Mouse (Mus musculus): ENCODE data around the gene Rnasel. TPM values are rescaled to one million over a fixed set of nuclear protein-coding genes. Genes with fewer than 3 reads are reported as not detected.
A peak's percentile ranks its signal among the peaks of the same experiment; 100 is the strongest.
"Not testable (repeated sequence)": the region's sequence is repeated elsewhere in the genome, so short reads cannot be mapped to it uniquely, and the experiment has no call there.

The Rnasel gene
- total RNA-seq, 2 experiments from 2014 or later, result 5.8 to 6.7 TPM

- DNase-seq (ENCODE audit: low spot score in 2 of 2), result no peak
These were observed 18.1 kb downstream of the Rnasel start for GRCm38 (mm10) chr1:153767281-153767680.

- no peak for DNase-seq (ENCODE audit: low spot score in 2 of 2)
These were observed 19.2 kb downstream of the Rnasel start for GRCm38 (mm10) chr1:153768465-153768864.

GRCm38 (mm10) chr1:153769571-153769970, 20.3 kb downstream of the Rnasel start:
- not testable (repeated sequence) for DNase-seq (ENCODE audit: low spot score in 2 of 2)

DNA sequence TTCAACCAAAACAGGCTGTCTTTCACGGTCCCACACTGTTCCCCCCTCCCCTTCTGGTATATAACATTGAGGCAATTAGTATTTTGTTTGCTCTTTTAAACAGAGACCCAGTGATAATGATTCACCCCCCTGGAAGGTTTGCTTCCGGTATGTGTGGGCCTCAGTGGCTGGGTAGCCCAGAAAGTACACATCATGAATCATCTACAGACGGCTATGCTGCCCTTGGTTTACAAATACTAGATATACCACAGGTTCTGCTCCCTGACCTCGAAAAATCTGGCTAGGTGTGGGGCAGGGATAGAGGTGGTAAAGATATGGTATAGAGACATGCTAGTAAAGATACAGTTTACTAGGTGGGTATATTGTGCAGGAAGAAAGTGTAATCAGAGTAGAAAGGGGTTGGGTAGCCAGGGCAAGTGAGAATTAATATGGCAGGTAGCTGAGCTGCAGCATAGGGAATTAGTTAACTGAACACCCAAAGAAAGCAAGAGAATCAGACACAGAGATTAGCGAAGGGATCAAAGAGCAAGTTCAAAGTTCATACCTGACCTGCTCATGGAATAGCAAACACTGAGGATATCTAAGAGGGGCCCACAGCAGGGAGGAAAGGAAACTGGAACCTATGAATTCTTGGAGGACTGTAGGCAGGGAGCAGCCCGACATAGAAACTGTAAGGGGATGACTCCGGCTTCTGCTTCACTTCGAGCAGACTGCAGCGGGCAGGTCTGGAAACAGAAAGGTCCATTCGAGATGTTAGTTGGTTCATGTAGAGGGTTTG, 21.0 kb downstream of the Rnasel start:
- DNase-seq (ENCODE audit: low spot score in 2 of 2), result no peak

DNA sequence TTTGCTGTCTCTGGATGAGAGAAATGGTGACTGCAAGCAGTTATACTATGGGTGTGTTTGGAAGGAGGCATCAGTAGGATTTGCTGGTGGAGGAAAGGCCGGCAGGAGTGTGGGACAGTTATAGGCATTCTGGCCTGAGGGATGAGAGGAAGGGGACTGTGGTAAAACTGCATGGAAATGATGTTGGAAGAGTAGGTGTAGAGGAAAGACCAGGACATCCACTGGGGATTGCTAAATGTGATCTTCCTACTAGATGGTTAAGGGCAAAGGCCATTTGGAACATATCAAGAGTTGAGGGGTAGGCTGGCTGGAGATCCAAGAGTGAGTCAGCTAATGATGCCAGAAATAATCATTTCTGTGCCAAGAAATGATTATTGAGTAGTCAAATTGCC, 21.5 kb downstream of the Rnasel start:
- DNase-seq (ENCODE audit: low spot score in 2 of 2), result no peak

- no peak for DNase-seq (ENCODE audit: low spot score in 2 of 2)
These were observed 25.9 kb downstream of the Rnasel start for GRCm38 (mm10) chr1:153775174-153775573.

GRCm38 (mm10) chr1:153776257-153776656, 27.0 kb downstream of the Rnasel start:
- DNase-seq (ENCODE audit: low spot score in 2 of 2), result peak; percentile 19 to 62

DNA sequence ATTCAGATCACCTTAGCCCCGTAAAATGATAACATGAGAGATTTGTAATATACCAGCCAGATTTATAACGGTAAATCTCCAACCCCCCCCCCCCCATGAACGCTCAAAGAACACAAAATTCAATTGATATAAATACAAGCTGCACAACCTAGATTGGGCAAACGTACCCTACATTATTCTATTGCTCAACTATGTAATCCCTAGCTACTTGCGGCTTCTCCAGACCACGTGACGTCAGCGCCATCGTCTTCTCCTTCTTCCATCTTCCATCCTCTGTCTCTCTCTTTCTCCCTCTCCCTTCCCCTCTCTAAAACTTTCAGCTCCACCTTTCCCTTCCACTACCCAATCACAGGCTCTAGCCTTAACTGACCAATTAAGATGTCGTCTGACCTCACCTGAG, 29.0 kb downstream of the Rnasel start:
- DNase-seq (ENCODE audit: low spot score in 2 of 2), result no peak

GRCm38 (mm10) chr1:153783339-153783738, 34.1 kb downstream of the Rnasel start:
- no peak for DNase-seq (ENCODE audit: low spot score in 2 of 2)

DNA sequence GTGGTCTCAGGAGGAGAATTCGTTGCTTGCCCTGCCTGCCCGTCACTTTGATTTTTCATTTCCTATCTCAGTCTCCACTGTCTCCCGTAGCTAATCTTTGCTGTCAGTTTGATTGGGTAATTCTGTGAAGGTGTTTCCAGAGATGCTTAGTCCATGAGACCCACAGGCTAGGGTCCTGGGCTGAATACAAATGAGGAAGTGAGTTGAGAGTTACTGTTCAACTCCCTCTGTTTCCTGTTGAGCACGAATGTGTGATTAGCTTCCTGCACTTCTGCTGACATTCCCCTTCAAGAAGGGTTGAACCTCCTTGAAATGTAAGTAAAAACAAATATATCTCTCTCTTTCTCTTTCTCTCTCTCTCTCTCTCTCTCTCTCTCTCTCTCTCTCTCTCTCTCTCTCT, 36.4 kb downstream of the Rnasel start:
- no peak for DNase-seq (ENCODE audit: low spot score in 2 of 2)

GRCm38 (mm10) chr1:153790708-153791107, 41.5 kb downstream of the Rnasel start:
- DNase-seq (ENCODE audit: low spot score in 2 of 2), result no peak

DNA sequence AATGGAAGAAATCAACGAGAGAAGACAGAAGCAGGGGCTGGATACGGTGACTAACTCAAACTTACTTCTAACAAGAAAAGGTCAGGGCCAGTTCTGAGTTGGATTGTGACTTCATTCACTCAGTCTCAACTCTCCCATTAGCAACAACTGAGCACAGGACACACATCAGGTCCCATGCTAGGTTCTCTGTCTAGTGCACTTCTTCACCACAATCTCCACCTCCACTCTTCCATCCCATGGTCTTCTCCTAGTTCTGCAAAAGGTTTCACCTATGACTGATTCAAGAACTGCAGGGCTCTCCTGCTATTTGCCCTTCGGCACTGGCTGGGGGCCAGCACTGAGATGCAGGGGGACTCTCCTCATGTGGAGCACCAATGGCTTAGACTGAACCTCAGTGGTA, 45.0 kb downstream of the Rnasel start:
- DNase-seq (ENCODE audit: low spot score in 2 of 2), result no peak

GRCm38 (mm10) chr1:153802691-153803090, 53.5 kb downstream of the Rnasel start:
- peak in 1 of 2 experiments; percentile 2 for DNase-seq (ENCODE audit: low spot score in 2 of 2)

- DNase-seq (ENCODE audit: low spot score in 2 of 2), result no peak
These were observed 54.3 kb downstream of the Rnasel start for GRCm38 (mm10) chr1:153803530-153803929.

GRCm38 (mm10) chr1:153807390-153807993, 58.3 kb downstream of the Rnasel start:
- DNase-seq (ENCODE audit: low spot score in 2 of 2), result peak in 1 of 2 experiments; percentile 79

Other genes starting within 250 kb of the Rnasel start
- 1 to 10 TPM; 3.4 to 4.8 TPM for gene Npl, start 199.4 kb upstream of the Rnasel start, total RNA-seq (2021)
- gene Rgs8, start 96.4 kb upstream of the Rnasel start, total RNA-seq (2021), result 10 to 100 TPM; 70.7 to 73.5 TPM
- 1 to 10 TPM; 6.8 to 6.9 TPM for gene Rgs16, start 9.1 kb upstream of the Rnasel start, total RNA-seq (2021)
- gene Rgsl1, start 94.7 kb downstream of the Rnasel start, total RNA-seq (2021), result under 1 TPM; 0.48 to 0.50 TPM
- not detected for gene Teddm1b, start 124.9 kb downstream of the Rnasel start, total RNA-seq (2021)
- gene Teddm1a, start 142.3 kb downstream of the Rnasel start, total RNA-seq (2021), result not detected
- 1,000 to 10,000 TPM; 2,043 to 2,070 TPM for gene Glul, start 150.5 kb downstream of the Rnasel start, total RNA-seq (2021)
- 1 to 10 TPM; 1.7 to 2.4 TPM for gene Teddm2, start 150.8 kb downstream of the Rnasel start, total RNA-seq (2021)